Mouse (Mus musculus): ENCODE data around the gene Nckap5. TPM values are rescaled to one million over a fixed set of nuclear protein-coding genes. Genes with fewer than 3 reads are reported as not detected.
A peak's percentile ranks its signal among the peaks of the same experiment; 100 is the strongest.

Nckap5 gene
- polyA plus RNA-seq, 1 experiment from 2014 or later = 11.5 TPM

DNA sequence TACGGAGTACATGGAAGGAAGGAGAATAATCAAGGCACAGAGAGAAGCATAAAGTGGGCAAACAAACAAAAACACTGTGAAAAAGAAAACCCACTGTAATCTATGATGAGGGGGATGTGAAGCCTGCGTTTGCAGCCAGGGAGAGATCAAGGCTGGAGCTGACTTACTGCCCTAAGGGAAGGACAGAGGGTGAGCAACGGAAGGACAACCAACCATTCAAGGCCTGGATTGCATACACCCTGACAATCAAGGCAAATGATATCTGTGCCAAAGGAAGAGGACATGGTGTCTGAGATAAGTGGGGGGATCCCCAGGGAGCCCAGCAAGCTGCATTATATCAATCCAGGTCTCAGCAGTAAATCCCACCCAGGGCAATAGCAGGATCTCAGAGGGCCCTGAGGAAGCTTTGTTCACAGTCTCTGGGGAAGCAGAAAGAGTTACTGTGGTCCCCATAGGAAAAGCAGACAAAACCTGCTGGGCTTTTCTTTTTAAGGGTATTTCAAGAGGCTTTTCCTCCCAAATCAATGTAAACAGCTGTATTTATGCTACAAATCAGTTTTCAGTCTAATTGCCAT is 265.4 kb downstream of the Nckap5 start:
- ATAC-seq (replicated peaks) = no peak
- no peaks in the 10 kb centered on the region for H3K9me3 ChIP-seq
- WGBS = 52% methylated on average over 3 of the region's 3 CpGs
- H3K9ac ChIP-seq = no peak overlapping the region
- H3K4me1 ChIP-seq = peaks cover 3% of the 10 kb centered on the region
- H3K4me3 ChIP-seq = no peak overlapping the region
- H3K36me3 ChIP-seq (replicated peaks) = no peaks in the 10 kb centered on the region
- H3K27me3 ChIP-seq (replicated peaks) = no peaks in the 10 kb centered on the region
- no peak overlapping the region for H3K4me2 ChIP-seq
- no peak overlapping the region for H3K27ac ChIP-seq

DNA sequence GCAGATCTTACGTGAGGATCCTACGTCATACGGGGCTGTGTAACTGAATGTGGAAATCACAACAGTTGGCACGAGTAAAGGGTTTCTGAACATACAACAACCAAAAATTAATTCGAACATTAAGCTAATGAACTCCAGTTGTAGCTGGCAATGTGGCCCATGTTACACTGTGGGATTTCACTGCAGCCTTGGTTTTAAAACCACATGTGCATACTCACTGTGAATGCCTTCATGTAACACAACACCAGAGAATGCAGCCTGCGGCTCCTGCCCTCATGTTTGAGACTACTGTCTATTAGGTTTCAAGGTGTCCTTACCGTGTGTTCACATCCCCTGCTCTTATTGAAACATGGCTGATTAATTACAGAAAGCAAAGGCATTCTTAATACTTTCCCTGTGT is 269.7 kb downstream of the Nckap5 start:
- no peak overlapping the region for H3K4me2 ChIP-seq
- WGBS = 76% methylated on average over 7 of the region's 7 CpGs
- H3K9ac ChIP-seq = no peak overlapping the region
- peaks cover 18% of the 10 kb centered on the region for H3K4me1 ChIP-seq
- H3K27ac ChIP-seq = no peak overlapping the region
- no peak overlapping the region for H3K4me3 ChIP-seq
- no peaks in the 10 kb centered on the region for H3K9me3 ChIP-seq
- H3K27me3 ChIP-seq (replicated peaks) = no peaks in the 10 kb centered on the region
- no peaks in the 10 kb centered on the region for H3K36me3 ChIP-seq (replicated peaks)
- no peak for ATAC-seq (replicated peaks)

DNA sequence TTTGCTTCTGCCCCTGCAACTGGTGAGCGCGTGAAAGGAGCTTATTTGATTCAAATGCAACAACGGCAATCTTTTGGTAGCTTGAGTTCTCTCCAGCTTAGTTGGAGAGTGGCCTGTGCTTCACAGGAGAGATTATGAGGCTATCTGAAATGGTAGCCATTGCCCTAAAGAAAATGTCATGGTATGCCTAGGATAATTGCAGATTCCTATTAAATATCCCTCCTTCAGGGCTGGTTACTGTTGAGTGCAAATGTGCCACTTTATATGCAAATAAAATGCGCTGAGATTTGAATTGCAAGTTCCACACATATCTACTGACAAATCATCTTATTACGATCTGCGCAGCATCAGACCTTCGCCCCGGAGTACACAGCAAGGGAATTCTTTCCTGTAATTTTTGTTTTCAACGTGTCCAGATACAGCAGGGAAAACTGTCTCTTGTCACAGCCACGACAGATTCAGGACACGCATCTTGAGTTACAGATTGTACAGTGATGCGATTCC is 272.8 kb downstream of the Nckap5 start:
- Histone ChIP-seq H3K4me2 (peak overlapping the region; percentile 10; the same call in 1 of the 2 replicates), H3K27ac (no peak overlapping the region; the same call in 1 of the 2 replicates)
- 45% methylated on average over 12 of the region's 12 CpGs for WGBS

DNA sequence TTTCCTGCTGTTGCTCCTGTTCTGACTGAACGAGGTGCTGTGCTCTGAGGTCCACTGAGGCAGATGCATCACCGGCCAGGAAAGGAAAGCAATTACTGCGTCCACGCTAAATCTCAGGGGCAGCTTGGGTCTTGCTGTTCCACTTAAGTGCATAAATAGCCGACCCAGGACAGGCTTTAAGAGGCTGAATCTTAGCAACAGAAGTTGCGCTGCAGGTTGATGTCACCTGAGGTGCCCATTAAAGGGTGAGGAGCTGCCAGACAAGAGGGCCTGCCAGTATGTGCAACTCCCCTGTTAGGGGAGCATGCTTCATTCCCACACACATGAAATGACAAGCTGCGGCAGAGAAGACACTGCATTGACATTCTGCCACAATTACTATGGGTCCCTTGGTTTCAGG is 282.6 kb downstream of the Nckap5 start:
- ATAC-seq (replicated peaks) = no peak; the same call in 1 of the 2 replicates
- Histone ChIP-seq H3K4me3 (no peak overlapping the region), H3K4me2 (no peak overlapping the region), H3K9ac (no peak overlapping the region), H3K36me3 (replicated peaks) (no peaks in the 10 kb centered on the region), H3K27me3 (replicated peaks) (no peaks in the 10 kb centered on the region), H3K27ac (no peak overlapping the region), H3K9me3 (no peaks in the 10 kb centered on the region), H3K4me1 (peaks cover 8% of the 10 kb centered on the region; the same call in 1 of the 2 replicates)
- WGBS = 66% methylated on average over 7 of the region's 7 CpGs

More for the DNA sequence above, 272.8 kb downstream of the Nckap5 start:
- ATAC-seq (replicated peaks) = 0 out of 2 replicates have a peak, but pooled peaks have one; percentile 57
- Histone ChIP-seq H3K9ac (no peak overlapping the region), H3K36me3 (replicated peaks) (no peaks in the 10 kb centered on the region), H3K27me3 (replicated peaks) (no peaks in the 10 kb centered on the region), H3K4me1 (peaks cover 15% of the 10 kb centered on the region), H3K4me3 (no peak overlapping the region), H3K9me3 (no peaks in the 10 kb centered on the region)

DNA sequence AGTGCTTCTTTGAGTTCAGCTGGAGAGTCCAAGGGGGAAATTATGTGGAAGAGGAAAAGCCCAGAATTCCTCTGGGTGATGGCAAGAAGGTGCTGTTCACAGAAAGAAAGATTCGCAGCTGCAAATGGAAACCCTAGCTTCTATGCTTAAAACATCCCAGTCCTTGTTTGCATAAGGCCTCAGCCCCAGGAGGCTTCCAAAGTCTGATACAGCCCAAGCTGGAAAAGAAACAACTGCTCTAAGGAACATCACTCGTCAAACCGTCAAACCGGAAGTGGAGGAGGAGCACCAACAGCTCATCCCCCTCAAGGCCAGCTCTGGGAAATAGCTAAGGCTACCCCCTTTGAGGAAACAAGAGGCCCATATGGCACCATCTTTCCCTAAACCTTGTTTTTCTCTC is 286.1 kb downstream of the Nckap5 start:
- no peak overlapping the region for H3K4me2 ChIP-seq
- 70% methylated on average over 4 of the region's 4 CpGs for WGBS
- H3K4me1 ChIP-seq = peaks cover 8% of the 10 kb centered on the region; the same call in 1 of the 2 replicates
- ATAC-seq (replicated peaks) = no peak
- no peak overlapping the region for H3K9ac ChIP-seq
- H3K27ac ChIP-seq = no peak overlapping the region
- H3K27me3 ChIP-seq (replicated peaks) = no peaks in the 10 kb centered on the region
- H3K36me3 ChIP-seq (replicated peaks) = no peaks in the 10 kb centered on the region
- H3K4me3 ChIP-seq = no peak overlapping the region
- no peaks in the 10 kb centered on the region for H3K9me3 ChIP-seq

DNA sequence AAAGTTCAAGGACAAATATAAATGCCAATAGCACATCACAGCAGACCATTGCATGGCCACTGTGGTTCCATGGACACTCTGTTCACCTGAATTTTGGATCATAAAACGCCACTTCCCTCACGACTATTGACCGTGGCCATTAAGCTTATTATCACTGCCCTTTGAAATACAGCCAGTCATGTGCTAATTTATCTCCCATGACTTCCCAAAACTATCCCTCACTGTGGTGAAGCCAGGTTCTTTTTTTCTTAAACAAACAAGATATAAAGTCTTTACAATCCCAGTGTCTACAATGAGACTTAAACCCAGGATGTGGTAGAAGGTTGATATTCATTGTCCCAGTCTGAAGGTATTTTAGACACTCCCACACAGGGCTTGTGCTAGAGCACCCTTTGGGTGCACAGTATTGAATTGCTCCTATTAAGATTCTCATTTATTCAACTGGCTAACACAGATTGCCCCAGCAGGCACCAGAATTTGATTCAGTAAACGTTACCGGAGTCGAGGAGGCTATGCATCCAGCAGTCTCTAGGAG is 293.3 kb downstream of the Nckap5 start:
- no peak overlapping the region for H3K27ac ChIP-seq
- H3K4me2 ChIP-seq = no peak overlapping the region
- WGBS = 73% methylated on average over 6 of the region's 6 CpGs
- H3K4me1 ChIP-seq = no peaks in the 10 kb centered on the region
- H3K9ac ChIP-seq = no peak overlapping the region
- no peak overlapping the region for H3K4me3 ChIP-seq
- no peaks in the 10 kb centered on the region for H3K27me3 ChIP-seq (replicated peaks)
- H3K9me3 ChIP-seq = no peaks in the 10 kb centered on the region
- no peak for ATAC-seq (replicated peaks)
- no peaks in the 10 kb centered on the region for H3K36me3 ChIP-seq (replicated peaks)

DNA sequence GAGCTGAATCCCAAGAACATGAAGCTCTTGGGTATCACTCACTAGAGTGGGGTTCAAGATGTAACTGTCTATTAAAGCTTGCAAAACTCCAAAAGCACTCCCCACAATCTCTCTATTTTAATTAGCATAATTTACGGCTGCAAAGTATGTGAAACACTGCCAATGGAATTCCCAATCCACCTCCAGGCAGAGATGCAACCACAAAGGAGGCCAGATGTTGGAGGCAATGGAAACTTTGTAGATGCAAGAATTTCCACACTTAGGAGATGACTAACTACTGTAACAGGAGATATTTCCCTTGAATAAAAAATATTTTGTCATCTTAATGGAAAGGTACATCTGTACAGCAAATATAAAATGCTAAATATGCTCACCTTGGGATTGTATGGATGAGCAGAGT is 295.1 kb downstream of the Nckap5 start:
- H3K9ac ChIP-seq = no peak overlapping the region
- ATAC-seq (replicated peaks) = no peak
- 49% methylated on average over 1 of the region's 1 CpGs for WGBS

DNA sequence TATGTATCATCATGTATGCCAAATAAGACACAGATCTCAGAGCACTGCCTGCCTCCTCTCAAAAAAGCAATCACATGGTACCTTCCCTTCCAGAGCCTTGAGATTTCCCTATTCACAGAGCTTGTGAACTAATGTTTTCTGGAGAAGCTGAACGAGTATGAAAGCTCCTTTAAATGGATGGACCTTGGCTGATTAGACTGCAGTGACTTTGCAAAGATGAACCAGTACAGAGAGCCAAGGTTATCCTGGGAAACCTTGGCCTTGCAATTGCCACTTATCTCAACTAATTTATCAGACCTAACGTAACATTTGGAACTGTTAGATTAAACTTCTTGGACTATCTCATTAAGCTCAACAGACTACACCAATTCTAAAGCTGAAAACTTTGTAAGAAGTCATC is 296.6 kb downstream of the Nckap5 start:
- H3K4me3 ChIP-seq = no peak overlapping the region
- WGBS = 86% methylated on average over 2 of the region's 2 CpGs
- no peak overlapping the region for H3K27ac ChIP-seq
- H3K4me2 ChIP-seq = no peak overlapping the region
- no peaks in the 10 kb centered on the region for H3K36me3 ChIP-seq (replicated peaks)
- no peak overlapping the region for H3K9ac ChIP-seq
- H3K4me1 ChIP-seq = no peaks in the 10 kb centered on the region
- no peaks in the 10 kb centered on the region for H3K9me3 ChIP-seq
- ATAC-seq (replicated peaks) = no peak
- no peaks in the 10 kb centered on the region for H3K27me3 ChIP-seq (replicated peaks)

More for the DNA sequence above, 295.1 kb downstream of the Nckap5 start:
- Histone ChIP-seq H3K9me3 (no peaks in the 10 kb centered on the region), H3K27ac (no peak overlapping the region), H3K4me2 (no peak overlapping the region), H3K4me3 (no peak overlapping the region), H3K27me3 (replicated peaks) (no peaks in the 10 kb centered on the region), H3K36me3 (replicated peaks) (no peaks in the 10 kb centered on the region), H3K4me1 (no peaks in the 10 kb centered on the region)

DNA sequence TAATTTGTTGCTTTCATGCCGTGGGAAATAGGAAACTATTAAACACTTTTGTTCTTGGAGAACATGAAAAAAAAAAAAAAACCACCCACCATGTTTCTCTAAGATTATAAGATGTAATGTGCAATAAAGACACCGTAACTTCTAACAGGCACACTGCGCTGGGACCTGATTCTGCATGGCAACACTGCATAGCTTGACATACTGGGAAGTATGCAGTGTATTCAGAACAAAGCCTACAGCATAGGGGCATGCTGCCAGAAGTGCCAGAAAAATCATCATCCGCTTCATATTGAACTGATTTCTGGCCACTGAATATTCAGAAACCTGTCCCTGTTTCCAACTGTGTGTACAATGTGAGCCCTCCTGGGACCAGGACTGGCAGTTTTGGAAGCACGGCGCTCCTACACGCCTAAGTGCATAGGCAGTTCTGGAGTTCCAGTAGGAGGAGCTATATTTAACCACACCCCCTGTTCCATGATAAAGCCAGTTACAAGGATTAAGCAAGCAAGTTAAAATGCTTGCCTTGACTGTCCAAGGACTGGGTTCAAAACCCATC is 302.5 kb downstream of the Nckap5 start:
- Histone ChIP-seq H3K4me1 (no peaks in the 10 kb centered on the region), H3K36me3 (replicated peaks) (no peaks in the 10 kb centered on the region), H3K9ac (no peak overlapping the region), H3K27ac (no peak overlapping the region), H3K4me3 (no peak overlapping the region), H3K4me2 (no peak overlapping the region), H3K27me3 (replicated peaks) (no peaks in the 10 kb centered on the region), H3K9me3 (no peaks in the 10 kb centered on the region)
- WGBS = 82% methylated on average over 7 of the region's 7 CpGs
- no peak for ATAC-seq (replicated peaks)

DNA sequence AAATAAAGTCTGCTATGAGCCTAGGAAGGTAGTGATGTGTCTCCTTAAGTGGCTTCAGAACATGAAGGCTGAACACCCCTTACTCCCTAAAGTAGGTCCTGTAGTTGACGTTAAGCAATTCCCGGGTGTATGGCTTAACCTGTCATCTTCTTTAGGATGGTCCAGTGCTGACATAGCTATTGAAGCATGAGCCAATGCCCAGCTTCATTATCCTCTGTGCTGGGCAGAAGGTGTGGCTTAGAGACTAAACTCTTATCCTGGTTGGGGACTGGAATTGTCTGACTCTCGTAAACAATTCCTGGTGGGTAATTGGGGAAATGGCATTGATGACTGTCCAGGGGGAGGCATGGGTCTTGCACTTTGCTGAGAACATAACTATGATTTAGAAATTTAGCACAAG is 312.5 kb downstream of the Nckap5 start:
- no peaks in the 10 kb centered on the region for H3K27me3 ChIP-seq (replicated peaks)
- H3K4me3 ChIP-seq = no peak overlapping the region

DNA sequence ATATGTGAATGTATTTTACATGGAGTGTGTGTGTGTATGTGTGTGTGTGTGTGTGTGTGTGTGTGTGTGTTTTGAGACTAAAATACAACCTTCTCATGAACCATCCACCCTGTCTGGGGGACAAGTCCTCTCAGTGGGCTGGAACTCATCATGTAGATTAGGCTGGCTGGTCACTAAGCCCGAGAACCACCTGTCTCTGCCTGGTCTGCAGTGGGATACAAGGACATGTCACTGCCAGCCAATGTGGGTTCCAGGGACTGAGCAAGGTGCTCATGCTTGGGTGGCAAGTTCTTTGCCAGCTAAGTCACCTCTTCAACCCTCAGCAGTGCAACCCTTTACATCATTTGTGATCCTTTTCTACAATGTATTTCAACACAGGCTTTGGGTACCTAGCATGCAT is 313.2 kb downstream of the Nckap5 start:
- Histone ChIP-seq H3K36me3 (replicated peaks) (no peaks in the 10 kb centered on the region), H3K9ac (no peak overlapping the region), H3K4me1 (no peaks in the 10 kb centered on the region), H3K9me3 (no peaks in the 10 kb centered on the region), H3K4me3 (no peak overlapping the region), H3K27me3 (replicated peaks) (no peaks in the 10 kb centered on the region), H3K4me2 (no peak overlapping the region), H3K27ac (no peak overlapping the region)
- WGBS = 88% methylated on average over 1 of the region's 1 CpGs
- no peak for ATAC-seq (replicated peaks)

More for the DNA sequence above, 312.5 kb downstream of the Nckap5 start:
- Histone ChIP-seq H3K27ac (no peak overlapping the region), H3K9ac (no peak overlapping the region), H3K9me3 (no peaks in the 10 kb centered on the region), H3K36me3 (replicated peaks) (no peaks in the 10 kb centered on the region), H3K4me2 (no peak overlapping the region), H3K4me1 (no peaks in the 10 kb centered on the region)
- 66% methylated on average over 3 of the region's 3 CpGs for WGBS
- ATAC-seq (replicated peaks) = no peak

DNA sequence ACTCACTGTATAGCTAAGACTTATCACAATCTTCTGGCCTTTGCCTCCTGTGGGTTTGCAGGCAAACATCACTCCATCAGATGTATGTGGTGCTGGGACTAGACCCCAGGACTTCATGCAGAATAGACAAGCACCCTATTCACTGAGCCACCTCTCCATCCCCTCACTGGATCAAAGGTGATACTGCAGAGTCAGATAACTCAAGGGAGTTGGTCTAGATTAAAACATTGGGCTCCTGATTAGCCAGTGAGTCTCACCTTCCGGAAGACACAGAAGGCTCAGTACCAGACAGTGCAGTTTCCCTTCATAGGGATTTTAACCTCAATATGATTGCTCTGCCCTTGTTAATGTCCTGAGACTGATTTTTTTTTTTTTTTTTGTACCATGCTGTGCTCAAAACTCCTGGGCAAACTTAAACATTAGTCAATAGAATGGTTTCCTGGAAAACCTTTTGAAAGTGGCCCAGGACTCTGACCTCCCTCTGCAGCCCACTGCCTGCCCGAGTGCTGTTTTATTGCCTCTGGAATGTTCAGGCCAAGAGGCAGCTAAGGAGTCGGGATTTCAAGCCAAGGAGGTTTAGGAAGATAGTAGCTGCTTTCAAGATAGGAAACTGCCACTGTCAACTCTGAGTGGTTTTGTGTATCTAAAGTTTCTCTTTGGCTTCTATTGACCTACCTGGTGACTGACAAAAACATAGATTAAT is 315.4 kb downstream of the Nckap5 start:
- 66% methylated on average over 3 of the region's 3 CpGs for WGBS
- Histone ChIP-seq H3K9me3 (no peaks in the 10 kb centered on the region), H3K4me3 (no peak overlapping the region), H3K4me1 (no peaks in the 10 kb centered on the region), H3K36me3 (replicated peaks) (no peaks in the 10 kb centered on the region), H3K9ac (no peak overlapping the region), H3K4me2 (no peak overlapping the region), H3K27ac (no peak overlapping the region), H3K27me3 (replicated peaks) (no peaks in the 10 kb centered on the region)
- no peak for ATAC-seq (replicated peaks)
